14 mouse cellular contexts compared by ENCODE assay signal in the genomic region with DNA sequence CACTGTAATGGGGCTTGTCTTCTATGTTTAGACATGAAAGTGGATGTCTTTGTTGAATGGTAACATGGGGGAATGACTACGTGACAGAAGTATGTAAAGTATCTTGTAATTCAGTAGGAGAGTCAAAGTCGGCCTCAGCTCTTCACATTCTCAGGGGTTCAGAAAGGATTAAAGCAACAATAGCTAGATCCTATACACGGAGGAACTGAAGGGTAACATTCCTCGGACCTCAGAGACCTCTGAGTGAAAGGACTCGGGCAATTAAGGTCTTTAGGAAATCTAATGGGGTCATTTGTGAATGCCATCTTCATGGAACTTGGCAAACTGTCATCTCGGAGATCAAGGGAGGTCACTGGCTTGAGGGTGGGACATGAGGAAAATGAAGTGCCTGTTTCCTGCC.
DNase-seq lines count a peak whose midpoint lies in the region; ATAC-seq lines count a peak whose summit lies in the region.
"Had no signal": no experiment of that assay in that cellular context is flagged by ENCODE, and none has a peak within 500 bp of the region (broad histone marks: within the 10 kb centered on the region; RNA-seq: fewer than 3 reads in every experiment).

No protein-coding gene starts in this region.

- peaks cover 22 to 35% of the 10 kb centered on the region in 2 experiments for H3K4me1 ChIP-seq in heart, embryonic 14.5 days (ENCODE audit: control insufficient read depth in 2 of 2, insufficient read depth in 2 of 2, low read length in 2 of 2)
- H3K4me1 ChIP-seq in lung, embryonic 15.5 days = peaks cover 25% of the 10 kb centered on the region
- no peaks in the 10 kb centered on the region for H3K4me1 ChIP-seq in liver, embryonic 12.5 days

- H3K9ac ChIP-seq in heart, embryonic 14.5 days (ENCODE audit: low read length) = 0 out of 2 replicates have a peak overlapping the region, but pooled peaks have one; percentile 32
- no peak overlapping the region for H3K9ac ChIP-seq in lung, embryonic 15.5 days
- no peak overlapping the region for H3K9ac ChIP-seq in liver, embryonic 12.5 days

- peak overlapping the region; percentile 91 to 95 for H3K27ac ChIP-seq in heart, embryonic 14.5 days (replicated peaks in 1 of 2; ENCODE audit: control insufficient read depth in 1 of 2, insufficient read depth in 1 of 2, low read depth in 2 of 2, low read length in 2 of 2)
- H3K27ac ChIP-seq in lung, embryonic 15.5 days = no peak overlapping the region
- H3K27ac ChIP-seq in liver, embryonic 12.5 days = no peak overlapping the region
- H3K27ac ChIP-seq: hindbrain, postnatal 0 days; midbrain, embryonic 10.5 days had no signal

- no peaks in the 10 kb centered on the region for H3K36me3 ChIP-seq in heart, embryonic 14.5 days (ENCODE audit: control insufficient read depth, insufficient read depth, low read length)
- H3K36me3 ChIP-seq in lung, embryonic 15.5 days = no peaks in the 10 kb centered on the region
- no peaks in the 10 kb centered on the region for H3K36me3 ChIP-seq in liver, embryonic 12.5 days
- H3K36me3 ChIP-seq: midbrain, embryonic 10.5 days had no signal

- no peaks in the 10 kb centered on the region for H3K27me3 ChIP-seq in heart, embryonic 14.5 days (ENCODE audit: control insufficient read depth, insufficient read depth, low read length)
- H3K27me3 ChIP-seq in lung, embryonic 15.5 days = no peaks in the 10 kb centered on the region
- H3K27me3 ChIP-seq in liver, embryonic 12.5 days (replicated peaks) = no peaks in the 10 kb centered on the region

- no peaks in the 10 kb centered on the region for H3K9me3 ChIP-seq in heart, embryonic 14.5 days (ENCODE audit: control insufficient read depth, low read length)
- H3K9me3 ChIP-seq in lung, embryonic 15.5 days = no peaks in the 10 kb centered on the region
- no peaks in the 10 kb centered on the region for H3K9me3 ChIP-seq in liver, embryonic 12.5 days (replicated peaks)
- H3K9me3 ChIP-seq: midbrain, embryonic 10.5 days had no signal

- peak; percentile 66 for ATAC-seq in heart, embryonic 14.5 days (ENCODE audit: insufficient number of reproducible peaks, insufficient read depth, low FRiP score, low read depth)
- no peak for ATAC-seq in lung, embryonic 15.5 days (ENCODE audit: borderline replicate concordance, extremely low read depth, low FRiP score, low TSS enrichment)
- ATAC-seq in liver, embryonic 12.5 days = no peak
- ATAC-seq in inflammation-experienced regulatory T-cells, adult 6 months = no peak
- ATAC-seq: hindbrain, postnatal 0 days had no signal

- no peak for DNase-seq in heart, adult 18-20 months
- DNase-seq in lung, postnatal 14 days = no peak
- peak; percentile 21 for DNase-seq in embryo, embryonic 11 days
- DNase-seq in lung, postnatal 4 days = peak; percentile 23 to 24
- DNase-seq: cerebellum, adult 9-10 months; gastrocnemius, postnatal 36 days; thymus, postnatal 36 days had no signal

- peak overlapping the region; percentile 46 for H3K4me2 ChIP-seq in heart, embryonic 14.5 days (ENCODE audit: low read length)
- peak overlapping the region; percentile 26; the same call in 1 of the 2 replicates for H3K4me2 ChIP-seq in lung, embryonic 15.5 days
- H3K4me2 ChIP-seq in liver, embryonic 12.5 days = no peak overlapping the region

- H3K4me3 ChIP-seq in heart, embryonic 14.5 days (ENCODE audit: control insufficient read depth in 1 of 2, insufficient read depth in 1 of 2, low read depth in 1 of 2, low read length in 2 of 2) = no peak overlapping the region
- no peak overlapping the region for H3K4me3 ChIP-seq in lung, embryonic 15.5 days
- no peak overlapping the region for H3K4me3 ChIP-seq in liver, embryonic 12.5 days
- H3K4me3 ChIP-seq: erythroblast, embryonic 14.5 days; midbrain, embryonic 10.5 days had no signal

- 9% methylated on average over 6 of the region's 6 CpGs for WGBS in heart, embryonic 14.5 days
- WGBS in lung, embryonic 15.5 days = 5% methylated on average over 6 of the region's 6 CpGs
- WGBS in liver, embryonic 12.5 days (ENCODE audit: insufficient replicate concordance) = 42% methylated on average over 6 of the region's 6 CpGs

Comparison
In these comparisons a context has a peak if more than half of its experiments do, and no peak if none do; other contexts are left out.
1. DNase-seq: peak in embryo, embryonic 11 days (single experiment) and lung, postnatal 4 days (2 of 2); none in heart, adult 18-20 months (0 of 2) and lung, postnatal 14 days (single experiment).
2. H3K27ac ChIP-seq: peak in heart, embryonic 14.5 days (2 of 2); none in lung, embryonic 15.5 days (single experiment) and liver, embryonic 12.5 days (single experiment).